Mouse (Mus musculus) forebrain, postnatal 0 days (tissue): ENCODE results near the gene Ascc3. TPM values are rescaled to one million over a fixed set of nuclear protein-coding genes. Genes with fewer than 3 reads are reported as not detected.

Experiments used
- ATAC-seq: fragments of 200-750 bp; cut with Nextera tagmentation; 2 replicates; pipeline ENCODE4 v1.8.0; 2017; ENCODE audit warnings: mild to moderate bottlenecking, moderate library complexity
- DNase-seq: peaks from one replicate; pipeline ENCODE4 v3.0.0-alpha.2; 2015
- H3K27ac ChIP-seq: fragments of 300-500 bp; sonication (generic); 2 replicates; pipeline ENCODE4 v1.5.1; 2014; ENCODE audit warnings: low read depth, mild to moderate bottlenecking, antibody characterized with exemption, low read length, moderate library complexity, mixed read lengths
- H3K27me3 ChIP-seq: fragments of 300-500 bp; sonication (generic); 2 replicates; pipeline ENCODE4 v1.6.1; 2014; ENCODE audit warnings: mild to moderate bottlenecking, low read length, mixed read lengths; ENCODE audit not compliant: insufficient read depth
- H3K36me3 ChIP-seq: fragments of 300-500 bp; sonication (generic); 2 replicates; pipeline ENCODE4 v1.6.1; 2014; ENCODE audit warnings: mild to moderate bottlenecking, moderate library complexity; ENCODE audit not compliant: insufficient read depth
- H3K4me1 ChIP-seq: fragments of 300-500 bp; sonication (generic); 2 replicates; pipeline ENCODE4 v1.6.1; 2014; ENCODE audit warnings: antibody characterized with exemption; ENCODE audit not compliant: insufficient read depth
- H3K4me2 ChIP-seq: fragments of 300-500 bp; sonication (generic); 2 replicates; pipeline ENCODE4 v1.6.1; 2014; ENCODE audit warnings: low read depth, mild to moderate bottlenecking, moderate library complexity
- H3K4me3 ChIP-seq: fragments of 300-500 bp; sonication (generic); 2 replicates; pipeline ENCODE4 v1.5.1; 2014; ENCODE audit warnings: low read depth, low read length, mixed read lengths
- H3K9ac ChIP-seq: fragments of 300-500 bp; sonication (generic); 2 replicates; pipeline ENCODE4 v1.6.1; 2014; ENCODE audit warnings: mild to moderate bottlenecking
- H3K9me3 ChIP-seq: fragments of 300-500 bp; sonication (generic); 2 replicates; pipeline ENCODE4 v1.6.1; 2016; ENCODE audit warnings: low read length
- CTCF ChIP-seq: sonication (generic); IDR thresholded peaks from 2 replicates; pipeline ENCODE4 v1.5.1; 2016; ENCODE audit warnings: antibody characterized with exemption, control low read depth, low read depth
- WGBS: fragments of 180-500 bp; shearing (Covaris S2); extraction: QIAGEN DNeasy Blood & Tissue Kit; methylation state at CpG from one replicate; pipeline ENCODE4 v1.1.7; 2014; 5-methylcytosine and 5-hydroxymethylcytosine counted together
- polyA plus RNA-seq: library from polyadenylated mRNA; unstranded; fragments of >200 nt; fragmentation: Nextera tagmentation; extraction: Ambion mirVana; gene quantifications from 2 replicates; pipeline ENCODE4 v1.2.1, GENCODE M21; 2015
- total RNA-seq: library from RNA; depleted of rRNA; stranded (reverse); fragments of >200 nt; gene quantifications from 2 replicates; pipeline ENCODE4 v1.2.3, GENCODE M21; 2014

Ascc3 gene
- total and polyA plus RNA-seq, 2 experiments from 2014 or later: 11.0 to 36.7 TPM

DNA sequence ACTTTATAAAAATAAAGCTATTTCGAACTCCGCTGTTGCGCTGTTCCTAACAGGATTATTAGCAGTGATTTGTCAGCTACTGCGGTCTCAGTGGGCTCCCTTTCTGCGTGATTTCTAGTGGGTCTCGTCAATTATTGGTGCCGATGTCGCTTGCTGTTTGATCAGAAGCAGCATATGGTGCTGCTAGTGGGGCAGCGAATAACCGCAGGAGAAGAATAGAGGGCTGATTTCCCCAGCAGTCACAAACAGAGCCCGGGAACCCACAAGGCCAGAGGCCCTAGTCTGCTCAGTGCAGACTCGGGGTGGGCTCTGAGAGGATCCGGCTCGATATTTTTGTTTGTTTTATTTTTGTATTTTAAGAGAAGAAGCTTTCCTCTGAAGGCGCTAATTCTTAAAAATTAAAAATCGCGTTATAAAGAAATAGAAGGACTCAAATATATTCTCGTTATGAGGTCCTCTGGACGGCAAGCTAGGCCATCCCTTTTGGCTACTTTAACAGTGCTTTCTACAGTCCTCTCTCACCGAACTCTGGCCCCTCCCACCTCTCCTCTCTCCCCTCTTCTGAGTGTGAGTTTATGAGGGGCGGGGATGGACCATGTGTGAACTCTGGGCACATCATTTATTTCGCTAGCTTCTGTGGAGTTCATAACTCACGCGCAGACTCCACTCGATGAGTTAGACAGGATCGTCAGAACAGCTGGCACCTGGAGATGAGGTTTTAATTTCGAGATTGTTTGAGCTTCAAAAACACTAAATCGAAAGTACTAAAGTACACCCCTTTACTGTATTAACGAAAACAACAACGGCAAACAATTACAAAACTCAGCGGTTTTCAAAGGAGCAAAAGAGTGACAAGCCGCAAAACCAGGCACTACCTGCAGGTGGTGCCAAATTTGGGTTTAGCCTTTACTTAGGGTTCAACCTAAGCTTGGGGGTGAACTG is 305.3 kb downstream of the Ascc3 start:
- DNase-seq: peak; percentile 79
- Histone ChIP-seq H3K9ac (no peak overlapping the region), H3K36me3 (no peaks in the 10 kb centered on the region), H3K4me1 (0 out of 2 replicates have a peak, but pooled peaks cover 3% of the 10 kb centered on the region), H3K27me3 (peaks cover 63% of the 10 kb centered on the region), H3K9me3 (no peaks in the 10 kb centered on the region), H3K4me3 (no peak overlapping the region), H3K4me2 (no peak overlapping the region), H3K27ac (no peak overlapping the region)
- ATAC-seq: no peak
- WGBS: 3% methylated on average over 32 of the region's 32 CpGs
- TF ChIP-seq CTCF: peak; percentile 48

DNA sequence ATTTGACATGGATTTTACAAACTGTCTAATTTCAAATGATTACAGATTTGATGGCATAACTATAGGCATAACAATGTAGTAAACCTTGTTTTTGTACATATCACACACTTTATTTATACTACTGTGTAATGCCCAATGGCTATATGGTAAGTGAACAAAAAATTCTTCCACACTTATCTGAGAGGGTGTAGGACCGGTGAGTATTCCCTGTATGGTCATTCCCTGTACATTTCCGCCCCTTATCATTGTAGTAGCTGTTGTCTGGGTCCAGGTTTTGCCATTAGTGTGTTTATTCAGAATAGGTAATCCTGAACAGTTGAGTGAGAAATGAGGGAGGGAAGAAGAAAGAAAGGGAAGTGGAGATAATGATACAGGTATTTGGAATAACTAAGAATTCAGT is 306.2 kb downstream of the Ascc3 start:
- Histone ChIP-seq H3K9ac (no peak overlapping the region), H3K36me3 (no peaks in the 10 kb centered on the region), H3K4me3 (no peak overlapping the region), H3K4me1 (0 out of 2 replicates have a peak, but pooled peaks cover 3% of the 10 kb centered on the region), H3K27ac (no peak overlapping the region), H3K9me3 (no peaks in the 10 kb centered on the region), H3K27me3 (peaks cover 64% of the 10 kb centered on the region), H3K4me2 (no peak overlapping the region)
- no peak for TF ChIP-seq CTCF
- DNase-seq (peak; percentile 58), ATAC-seq (no peak)
- WGBS: 8% methylated on average over 2 of the region's 2 CpGs

DNA sequence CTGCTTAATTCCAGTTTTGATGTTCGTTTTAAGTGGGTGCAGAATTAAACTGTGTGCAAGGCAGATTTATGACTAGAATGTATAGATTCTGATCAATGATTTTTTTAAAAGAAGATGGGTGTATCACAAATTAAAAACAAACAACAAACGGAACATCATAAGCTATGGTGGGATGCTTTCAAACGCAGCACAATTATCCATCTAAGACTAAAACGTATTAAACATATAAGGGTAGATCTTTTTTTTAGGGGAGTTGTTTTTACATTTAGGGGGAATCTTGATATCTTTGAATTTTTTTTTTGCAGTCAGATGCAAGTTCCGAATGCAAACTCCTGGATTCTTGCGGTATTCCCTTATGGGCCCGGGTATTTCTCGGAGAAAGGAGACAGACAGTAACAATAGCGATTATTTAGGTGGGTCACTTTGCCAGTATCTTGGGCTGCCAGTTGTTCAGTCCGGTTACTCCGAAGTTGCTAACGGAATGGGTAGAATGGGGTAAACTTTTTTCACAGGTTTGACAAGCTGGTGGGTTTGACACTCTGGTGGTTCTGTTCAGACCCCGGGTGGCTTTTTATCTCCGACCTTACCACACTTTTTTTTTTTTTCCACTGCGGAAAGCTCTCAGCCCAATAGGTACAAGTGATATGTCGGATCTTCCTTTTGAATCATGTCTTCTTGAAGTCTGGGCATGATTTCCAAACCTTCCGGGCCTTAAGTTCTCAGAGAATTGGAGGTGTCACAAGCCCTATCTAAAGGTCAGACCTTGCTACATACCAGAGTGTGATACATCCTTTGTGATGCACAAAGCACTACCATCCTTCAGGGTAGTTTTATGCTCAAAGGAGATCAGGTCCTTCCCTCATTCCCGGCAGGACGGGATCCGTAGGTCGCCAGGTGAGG is 307.6 kb downstream of the Ascc3 start:
- Histone ChIP-seq H3K27ac (no peak overlapping the region), H3K4me2 (no peak overlapping the region), H3K4me3 (no peak overlapping the region), H3K9ac (no peak overlapping the region), H3K27me3 (peaks cover 66% of the 10 kb centered on the region), H3K4me1 (no peaks in the 10 kb centered on the region), H3K36me3 (no peaks in the 10 kb centered on the region), H3K9me3 (no peaks in the 10 kb centered on the region)
- DNase-seq: peak; percentile 73
- TF ChIP-seq CTCF: no peak
- ATAC-seq: no peak
- WGBS: 2% methylated on average over 21 of the region's 21 CpGs
